Mouse (Mus musculus): ENCODE measurements around the gene Glipr1. TPM values are rescaled to one million over a fixed set of nuclear protein-coding genes. Genes with fewer than 3 reads are reported as not detected.

Glipr1 gene
- total RNA-seq, 1 experiment: 23.9 TPM

DNA sequence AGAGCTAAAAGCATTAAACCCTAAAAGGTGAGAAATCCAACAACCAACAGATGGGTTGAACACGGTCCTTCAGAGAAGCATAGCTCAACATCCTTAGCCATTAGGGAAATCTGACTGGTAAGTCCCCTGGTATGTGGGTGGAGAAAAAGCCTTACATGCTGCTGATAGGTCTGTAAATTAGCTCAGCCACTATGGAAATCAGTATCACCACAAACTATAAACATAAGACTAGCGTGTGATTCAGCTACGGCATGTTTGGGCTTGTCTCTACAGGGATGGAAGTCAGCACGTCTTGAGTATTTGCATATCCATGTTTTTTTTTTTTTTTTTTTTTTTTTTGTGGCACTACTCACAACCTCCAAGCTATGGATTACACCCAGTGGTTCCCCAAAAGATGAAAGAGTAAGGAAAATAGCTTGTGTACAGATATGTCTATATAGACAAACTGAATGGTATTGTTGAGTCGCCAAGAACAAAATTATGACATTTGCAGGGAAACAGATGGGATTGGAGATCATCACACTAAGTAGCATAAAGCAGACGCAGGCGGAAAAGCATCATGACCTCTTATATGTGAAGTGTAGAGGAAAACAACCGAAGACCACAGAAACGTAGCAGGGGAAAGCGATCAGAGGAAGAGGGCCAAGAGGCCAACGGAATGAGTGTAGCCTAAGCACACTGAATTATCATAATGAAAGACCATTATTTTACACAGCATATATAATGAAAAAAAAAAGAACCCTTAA, 6.5 kb downstream of the Glipr1 start:
- H3K4me1 ChIP-seq (ENCODE audit: control insufficient read depth in 2 of 2, insufficient read depth in 2 of 2, low read length in 2 of 2, poor library complexity in 1 of 2): no peaks in the 10 kb centered on the region
- in situ Hi-C loops (cut with MboI; ENCODE audit: low sequenced_read_pairs in 2 of 2, unreplicated experiment in 2 of 2): no loop called here
- H3K4me3 ChIP-seq (ENCODE audit: insufficient read depth in 1 of 2, low read depth in 1 of 2, low read length in 2 of 2, poor library complexity in 1 of 2, severe bottlenecking in 1 of 2): no peak overlapping the region
- no peak for DNase-seq (ENCODE audit: low read depth, low spot score)
- H3K36me3 ChIP-seq (ENCODE audit: control insufficient read depth, insufficient read depth, low read length, poor library complexity, severe bottlenecking): no peaks in the 10 kb centered on the region
- no peak overlapping the region for H3K27ac ChIP-seq (ENCODE audit: insufficient read depth, low read depth, low read length, poor library complexity, severe bottlenecking)
- H3K9ac ChIP-seq (ENCODE audit: insufficient read depth, low read depth, low read length, poor library complexity, severe bottlenecking): no peak overlapping the region
- TF ChIP-seq ZNF384 (IDR thresholded peaks at IDR 0.05; ENCODE audit: low read depth, low read length) (0 out of 2 replicates have a peak, but pooled peaks have one; percentile 26), MAFK (IDR thresholded peaks at IDR 0.05; ENCODE audit: insufficient read depth, low read depth, low read length) (no peak)
- H3K9me3 ChIP-seq (ENCODE audit: control insufficient read depth, insufficient read depth, low read depth, low read length): no peaks in the 10 kb centered on the region

DNA sequence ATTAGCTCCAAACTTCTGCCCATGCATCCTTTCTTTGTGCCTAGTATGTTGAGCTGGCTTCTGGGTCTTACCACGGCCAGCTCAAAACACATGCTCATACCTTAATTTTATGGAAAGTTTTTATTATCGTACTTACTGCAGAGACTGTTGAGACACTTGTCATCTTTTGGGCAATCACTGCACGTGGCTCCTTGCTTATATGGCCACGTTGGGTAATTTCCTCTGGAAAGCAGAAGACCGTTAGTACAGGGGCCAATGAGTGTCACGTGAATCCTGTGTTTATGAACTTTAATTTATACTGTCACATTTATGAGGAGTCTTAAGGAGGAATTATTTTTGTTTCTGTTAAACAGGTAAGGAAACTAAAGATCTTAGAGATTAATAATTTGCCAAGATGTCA, 16.0 kb downstream of the Glipr1 start:
- H3K9me3 ChIP-seq (ENCODE audit: control insufficient read depth, insufficient read depth, low read depth, low read length): no peaks in the 10 kb centered on the region
- H3K4me1 ChIP-seq (ENCODE audit: control insufficient read depth in 2 of 2, insufficient read depth in 2 of 2, low read length in 2 of 2, poor library complexity in 1 of 2): no peaks in the 10 kb centered on the region
- peaks cover 36% of the 10 kb centered on the region for H3K36me3 ChIP-seq (ENCODE audit: control insufficient read depth, insufficient read depth, low read length, poor library complexity, severe bottlenecking)
- no peak overlapping the region for H3K27ac ChIP-seq (ENCODE audit: insufficient read depth, low read depth, low read length, poor library complexity, severe bottlenecking)
- in situ Hi-C loops (cut with MboI; ENCODE audit: low sequenced_read_pairs in 2 of 2, unreplicated experiment in 2 of 2): no loop called here
- H3K9ac ChIP-seq (ENCODE audit: insufficient read depth, low read depth, low read length, poor library complexity, severe bottlenecking): no peak overlapping the region
- H3K4me3 ChIP-seq (ENCODE audit: insufficient read depth in 1 of 2, low read depth in 1 of 2, low read length in 2 of 2, poor library complexity in 1 of 2, severe bottlenecking in 1 of 2): no peak overlapping the region
- no peak for TF ChIP-seq CHD2 (IDR thresholded peaks at IDR 0.05; ENCODE audit: low read depth, low read length)
- TF ChIP-seq MAFK (IDR thresholded peaks at IDR 0.05; ENCODE audit: insufficient read depth, low read depth, low read length): no peak
- TF ChIP-seq HCFC1 (IDR thresholded peaks at IDR 0.05; ENCODE audit: borderline replicate concordance, insufficient read depth, low read length): no peak
- TF ChIP-seq ZNF384 (IDR thresholded peaks at IDR 0.05; ENCODE audit: low read depth, low read length): no peak
- DNase-seq (ENCODE audit: low read depth, low spot score): no peak

DNA sequence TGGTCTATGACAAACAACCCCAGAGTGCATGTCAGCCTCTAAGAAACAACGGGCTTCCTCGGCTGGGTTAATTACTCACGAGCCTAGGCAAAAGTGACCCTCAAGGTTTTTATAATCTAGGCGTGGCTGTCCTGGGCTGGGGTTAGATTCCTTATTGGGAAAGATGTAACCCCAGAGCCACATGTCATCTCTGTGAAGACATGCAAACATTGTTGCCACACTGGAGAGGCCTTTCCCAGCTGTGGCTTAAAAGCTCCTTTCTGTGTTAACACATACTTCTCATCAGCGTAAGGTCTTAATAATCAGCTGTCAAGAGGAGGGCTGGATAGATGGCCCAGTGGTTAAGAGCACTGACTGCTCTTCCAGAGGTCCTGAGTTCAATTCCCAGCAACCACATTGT, 19.4 kb downstream of the Glipr1 start:
- peaks cover 53% of the 10 kb centered on the region for H3K36me3 ChIP-seq (ENCODE audit: control insufficient read depth, insufficient read depth, low read length, poor library complexity, severe bottlenecking)
- DNase-seq (ENCODE audit: low read depth, low spot score): no peak
- H3K4me1 ChIP-seq (ENCODE audit: control insufficient read depth in 2 of 2, insufficient read depth in 2 of 2, low read length in 2 of 2, poor library complexity in 1 of 2): no peaks in the 10 kb centered on the region
- H3K27ac ChIP-seq (ENCODE audit: insufficient read depth, low read depth, low read length, poor library complexity, severe bottlenecking): no peak overlapping the region
- H3K4me3 ChIP-seq (ENCODE audit: insufficient read depth in 1 of 2, low read depth in 1 of 2, low read length in 2 of 2, poor library complexity in 1 of 2, severe bottlenecking in 1 of 2): no peak overlapping the region
- no peaks in the 10 kb centered on the region for H3K9me3 ChIP-seq (ENCODE audit: control insufficient read depth, insufficient read depth, low read depth, low read length)
- H3K9ac ChIP-seq (ENCODE audit: insufficient read depth, low read depth, low read length, poor library complexity, severe bottlenecking): no peak overlapping the region
- in situ Hi-C loops (cut with MboI; ENCODE audit: low sequenced_read_pairs in 2 of 2, unreplicated experiment in 2 of 2): no loop called here
- TF ChIP-seq MAFK (IDR thresholded peaks at IDR 0.05; ENCODE audit: insufficient read depth, low read depth, low read length): no peak
- no peak for TF ChIP-seq HCFC1 (IDR thresholded peaks at IDR 0.05; ENCODE audit: borderline replicate concordance, insufficient read depth, low read length)
- no peak for TF ChIP-seq CHD2 (IDR thresholded peaks at IDR 0.05; ENCODE audit: low read depth, low read length)
- no peak for TF ChIP-seq ZC3H11A (IDR thresholded peaks at IDR 0.05; ENCODE audit: borderline replicate concordance, low read depth, low read length)
- TF ChIP-seq ZNF384 (IDR thresholded peaks at IDR 0.05; ENCODE audit: low read depth, low read length): no peak

DNA sequence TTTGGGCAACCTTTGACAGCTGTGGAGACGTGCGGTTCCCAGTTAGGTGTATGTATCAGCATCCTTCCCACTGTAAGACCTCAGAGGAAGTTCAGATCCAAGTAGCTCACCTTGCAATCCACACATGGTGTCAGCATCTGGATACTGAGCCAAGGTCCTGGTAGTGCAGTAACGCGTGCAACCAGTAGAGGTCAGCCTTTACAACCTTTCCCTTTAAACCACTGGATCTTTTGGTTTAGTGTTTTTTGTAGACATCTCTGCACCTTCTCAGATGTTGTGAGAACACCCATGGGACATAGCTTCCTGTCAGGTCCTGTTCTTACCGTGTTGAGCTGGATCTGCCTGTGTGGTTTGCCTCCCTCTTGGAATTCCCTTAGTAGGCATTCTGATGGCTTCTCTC, 24.8 kb downstream of the Glipr1 start:
- in situ Hi-C loops (cut with MboI; ENCODE audit: low sequenced_read_pairs in 2 of 2, unreplicated experiment in 2 of 2): no loop called here

More for the DNA sequence above, 24.8 kb downstream of the Glipr1 start:
- no peaks in the 10 kb centered on the region for H3K9me3 ChIP-seq (ENCODE audit: control insufficient read depth, insufficient read depth, low read depth, low read length)
- peaks cover 2 to 5% of the 10 kb centered on the region in 2 experiments; a peak in 2 of 4 replicates for H3K4me1 ChIP-seq (ENCODE audit: control insufficient read depth in 2 of 2, insufficient read depth in 2 of 2, low read length in 2 of 2, poor library complexity in 1 of 2)
- peaks cover 40% of the 10 kb centered on the region for H3K36me3 ChIP-seq (ENCODE audit: control insufficient read depth, insufficient read depth, low read length, poor library complexity, severe bottlenecking)
- no peak overlapping the region for H3K9ac ChIP-seq (ENCODE audit: insufficient read depth, low read depth, low read length, poor library complexity, severe bottlenecking)
- no peak overlapping the region for H3K27ac ChIP-seq (ENCODE audit: insufficient read depth, low read depth, low read length, poor library complexity, severe bottlenecking)
- H3K4me3 ChIP-seq (ENCODE audit: insufficient read depth in 1 of 2, low read depth in 1 of 2, low read length in 2 of 2, poor library complexity in 1 of 2, severe bottlenecking in 1 of 2): no peak overlapping the region
- peak; percentile 60 for DNase-seq (ENCODE audit: low read depth, low spot score)
- no peak for TF ChIP-seq ZNF384 (IDR thresholded peaks at IDR 0.05; ENCODE audit: low read depth, low read length)
- peak; percentile 62; the same call in 1 of the 2 replicates for TF ChIP-seq ZC3H11A (IDR thresholded peaks at IDR 0.05; ENCODE audit: borderline replicate concordance, low read depth, low read length)

Measured in ES-E14 (cell line).